Mouse (Mus musculus): ENCODE data around the gene Cage1.

- TF ChIP-seq CTCF (IDR thresholded peaks at IDR 0.05; ENCODE audit: low read depth), result no peak
- TF ChIP-seq EP300 (IDR thresholded peaks at IDR 0.05; ENCODE audit: low read depth), result no peak
Measured at GRCm38 (mm10) chr13:37966256-37967051, 70.4 kb downstream of the Cage1 start.
